Mouse (Mus musculus) monocyte, adult 2 months (primary cell): ENCODE results near the gene Sept1.
A peak's percentile ranks its signal among the peaks of the same experiment; 100 is the strongest.

Experiments
- DNase-seq, 2 experiments: peaks; one replicate each; pipeline ENCODE4 v3.0.0; 2022; ENCODE audit warnings: low spot score in 2 of 2, low read depth in 1 of 2

The Sept1 gene

DNA sequence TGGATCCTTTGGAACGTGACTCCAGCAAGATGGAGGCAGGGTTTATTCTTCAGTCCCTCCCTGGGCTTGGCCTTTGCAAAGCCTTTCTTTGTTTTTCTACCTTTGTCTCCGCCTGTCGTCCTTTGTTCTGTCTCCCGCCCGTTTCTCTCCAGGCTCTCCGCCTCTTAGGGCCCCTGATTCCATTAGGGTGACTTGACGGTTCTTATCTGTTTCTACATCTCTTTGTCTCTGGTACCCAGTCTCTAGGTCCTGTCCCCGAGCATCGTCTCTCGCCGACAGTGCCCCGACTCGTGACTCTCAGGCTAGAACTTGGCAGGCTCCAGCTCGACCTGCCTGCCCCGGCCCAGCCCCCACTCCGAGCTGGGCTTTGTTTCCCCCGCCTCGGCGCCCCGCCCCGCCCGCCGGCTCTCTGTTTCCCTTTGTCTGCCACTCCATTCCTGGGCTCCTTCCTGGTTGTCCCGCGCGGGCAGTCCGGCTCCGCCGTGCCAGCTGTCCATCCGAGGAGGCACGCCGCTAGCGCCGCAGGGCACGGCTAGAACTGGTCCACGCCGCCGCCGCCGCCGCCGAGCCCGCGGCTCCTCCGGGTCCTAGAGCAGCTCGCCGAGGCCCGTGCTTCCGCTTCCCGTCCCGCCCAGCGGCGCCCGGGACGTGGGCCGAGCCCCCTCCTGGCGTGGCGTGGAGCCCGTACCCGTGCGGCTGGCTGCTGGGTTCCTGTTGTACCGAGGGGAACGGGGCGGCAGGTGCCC is at the start of gene Sept1, which contains the start of gene Zfp553:
TSS of gene Sept1 (minus strand) at position 509 of the 746 bp plus-strand sequence.
TSS of gene Zfp553 (plus strand) at position 440 of the 746 bp plus-strand sequence.
- DNase-seq, result peak; percentile 33 to 62

DNA sequence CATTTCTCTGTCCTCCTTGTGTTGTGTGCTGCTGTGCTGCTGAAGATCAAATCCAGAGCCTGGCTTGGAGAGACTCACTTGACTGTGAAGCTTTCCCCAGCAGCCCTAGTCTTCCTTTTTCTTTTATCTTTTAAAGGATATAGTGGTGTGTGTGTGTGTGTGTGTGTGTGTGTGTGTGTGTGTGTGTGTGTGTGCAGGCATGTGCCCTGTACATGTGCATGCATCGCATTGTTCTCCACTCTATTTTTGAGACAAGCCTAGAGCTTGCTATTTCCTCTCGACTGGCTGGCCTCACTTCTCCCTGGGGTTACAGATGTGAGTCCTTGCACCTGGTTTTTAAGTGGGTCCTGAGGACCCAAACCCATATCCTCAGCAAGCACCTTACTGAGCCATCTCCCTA is 49.3 kb upstream of the Sept1 start:
- DNase-seq, result no peak

DNA sequence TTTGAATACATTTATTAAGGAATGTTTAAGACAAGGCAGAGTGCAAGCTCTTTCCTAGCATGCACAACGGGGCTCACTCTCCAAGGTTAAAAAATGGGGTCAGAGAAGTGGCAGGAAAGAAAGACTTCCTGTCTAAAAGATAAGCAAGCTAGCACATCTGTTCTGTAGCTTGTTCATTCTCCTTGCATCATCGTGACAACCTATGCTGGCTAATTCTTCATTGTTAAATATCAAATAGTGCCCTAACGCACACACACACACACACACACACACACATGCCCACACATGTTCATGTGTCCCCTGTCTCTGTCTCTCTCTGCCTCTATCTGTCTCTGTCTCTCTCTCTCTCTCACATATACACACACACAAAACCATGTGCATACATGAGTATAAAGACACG is 48.2 kb upstream of the Sept1 start:
- DNase-seq, result no peak

DNA sequence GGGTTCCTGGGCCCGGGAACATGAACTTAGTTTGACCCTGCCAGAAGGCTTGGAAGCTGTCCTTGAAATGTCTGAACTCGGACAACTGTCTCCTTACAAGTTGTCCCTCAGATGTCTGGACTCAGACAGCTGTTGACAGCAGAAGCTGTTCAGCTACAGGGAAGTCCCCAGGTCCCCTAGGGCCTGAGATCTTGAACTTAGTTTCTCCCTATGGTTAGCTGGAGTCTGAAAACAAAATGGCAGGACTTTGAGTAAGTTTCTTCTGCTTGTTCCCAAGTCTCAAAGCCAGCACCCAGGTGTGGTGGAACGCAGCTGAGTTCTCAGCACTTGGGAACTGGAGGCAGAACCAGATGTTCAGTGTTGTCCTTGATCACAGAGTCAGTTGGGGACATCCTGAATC is 47.2 kb upstream of the Sept1 start:
- no peak for DNase-seq

DNA sequence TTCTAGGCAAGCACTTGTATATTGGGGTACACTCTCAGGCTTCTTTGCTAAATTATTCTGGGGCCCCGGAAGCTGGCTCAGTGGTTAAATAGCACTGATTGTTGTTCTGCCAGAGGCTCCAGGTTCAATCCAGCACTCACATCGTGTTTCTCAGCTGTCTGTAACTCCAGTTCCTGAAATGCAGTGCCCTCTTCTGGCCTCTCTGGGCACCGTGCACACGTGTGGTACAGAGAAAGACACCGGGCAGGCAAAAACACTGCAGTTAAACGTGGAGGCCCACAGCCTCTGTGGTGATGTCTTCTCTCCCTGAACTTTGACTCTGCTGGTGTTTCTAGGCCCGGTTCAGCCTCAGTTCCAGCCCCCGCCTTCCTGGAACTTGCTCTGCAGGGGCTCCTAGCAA is 45.4 kb upstream of the Sept1 start:
- DNase-seq, result no peak

DNA sequence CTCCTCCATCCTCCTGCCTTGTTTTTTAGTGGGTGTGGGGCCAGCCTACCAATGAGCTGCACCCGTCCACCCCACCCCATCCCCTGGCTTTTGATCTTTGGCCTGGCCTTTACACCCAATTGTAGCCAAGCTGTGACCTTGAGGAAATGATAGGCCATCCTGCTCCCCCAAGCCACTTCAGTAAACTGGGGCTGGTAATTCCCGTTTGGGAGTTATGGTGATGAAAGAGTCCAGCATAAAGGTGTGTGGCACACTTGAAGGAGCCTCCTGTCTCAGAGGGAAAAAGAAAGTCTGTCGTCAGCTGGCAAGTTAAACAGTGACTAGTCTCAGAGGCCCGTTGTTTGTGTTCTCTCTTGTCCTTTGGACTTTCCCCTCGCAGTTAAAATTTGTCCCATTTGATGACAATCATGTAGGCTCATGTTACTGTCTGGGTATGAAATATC is 43.6 kb upstream of the Sept1 start:
- DNase-seq, result no peak

DNA sequence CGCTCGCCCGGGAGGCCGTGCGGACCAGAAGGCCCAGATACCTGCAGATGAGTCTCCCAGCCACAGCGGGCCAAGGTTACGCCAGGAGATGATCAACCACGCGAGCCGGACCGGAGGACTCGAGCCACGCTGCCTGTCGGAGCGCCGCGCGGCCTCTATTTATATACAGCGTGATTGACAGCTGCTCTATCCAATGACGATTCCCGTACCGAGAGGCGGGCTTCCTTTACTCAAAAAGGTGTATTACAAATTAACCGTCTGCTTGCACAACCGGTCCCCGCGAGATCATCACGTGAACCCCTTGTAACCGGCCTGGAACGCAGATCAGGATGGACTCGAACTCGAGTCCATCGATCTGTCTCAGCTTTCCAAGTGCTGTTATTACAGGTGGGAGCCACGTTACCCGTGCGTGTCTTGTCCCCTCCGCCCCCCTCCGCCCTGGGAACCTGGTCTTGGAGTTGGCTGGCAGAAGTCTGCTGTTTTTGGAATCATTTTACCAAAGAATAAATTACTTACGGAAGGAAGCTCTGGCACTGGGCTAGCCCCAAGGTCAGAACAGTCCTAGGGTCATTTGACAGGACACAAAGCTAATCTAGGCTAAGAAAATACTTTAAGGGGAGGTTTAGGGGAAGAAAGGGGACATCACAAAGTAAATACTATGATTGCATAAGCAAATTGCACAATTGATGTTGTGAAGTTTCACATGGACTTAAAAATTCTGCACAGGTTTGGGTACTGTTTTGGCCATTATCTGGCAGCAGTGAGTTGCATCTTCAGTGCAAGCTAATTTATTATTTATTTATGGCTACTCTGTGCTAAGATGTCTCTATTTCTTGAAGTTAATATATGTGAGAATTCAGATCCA is 41.2 kb upstream of the Sept1 start, which contains the start of gene Sephs2:
TSS of gene Sephs2 (minus strand) at position 131 of the 865 bp plus-strand sequence.
- DNase-seq, result peak; percentile 76 to 88

DNA sequence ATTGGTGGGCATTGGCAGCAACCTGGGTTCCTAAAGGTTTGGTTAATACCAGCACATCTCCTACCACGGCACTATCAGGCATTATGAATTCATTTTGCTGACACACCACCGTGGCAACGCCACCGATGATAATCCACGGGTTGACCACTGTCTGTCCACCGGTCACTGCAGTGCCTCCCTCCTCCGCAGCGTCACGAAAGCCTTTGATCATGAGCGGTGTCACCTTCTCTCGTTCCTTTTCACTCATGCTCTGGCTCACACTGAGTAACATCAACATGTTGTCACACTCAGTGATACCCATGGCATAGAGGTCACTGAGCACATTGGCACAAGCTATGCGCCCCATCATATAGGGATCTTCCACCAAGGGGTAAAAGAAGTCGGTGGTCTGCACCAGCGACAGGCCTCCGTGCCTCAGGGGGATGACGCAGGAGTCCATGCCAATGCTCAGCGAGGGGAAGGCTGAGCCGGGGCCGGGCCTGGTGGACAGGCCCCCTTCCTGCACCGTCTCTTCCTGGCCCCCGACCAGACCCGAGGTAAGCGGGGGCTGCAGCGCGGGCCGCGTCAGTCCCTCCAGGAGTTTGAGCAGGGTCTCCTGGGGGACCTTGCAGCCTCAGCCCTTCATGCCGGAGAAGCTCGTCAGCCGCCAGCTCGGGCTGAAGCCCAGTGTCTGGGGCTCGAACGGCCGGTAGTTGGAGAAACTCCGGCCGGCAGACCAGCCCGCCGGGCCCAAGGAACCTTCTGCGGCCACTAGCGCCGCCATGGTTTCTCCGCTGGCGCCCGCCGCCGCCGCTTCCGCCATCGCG is 40.4 kb upstream of the Sept1 start:
- DNase-seq, result no peak

DNA sequence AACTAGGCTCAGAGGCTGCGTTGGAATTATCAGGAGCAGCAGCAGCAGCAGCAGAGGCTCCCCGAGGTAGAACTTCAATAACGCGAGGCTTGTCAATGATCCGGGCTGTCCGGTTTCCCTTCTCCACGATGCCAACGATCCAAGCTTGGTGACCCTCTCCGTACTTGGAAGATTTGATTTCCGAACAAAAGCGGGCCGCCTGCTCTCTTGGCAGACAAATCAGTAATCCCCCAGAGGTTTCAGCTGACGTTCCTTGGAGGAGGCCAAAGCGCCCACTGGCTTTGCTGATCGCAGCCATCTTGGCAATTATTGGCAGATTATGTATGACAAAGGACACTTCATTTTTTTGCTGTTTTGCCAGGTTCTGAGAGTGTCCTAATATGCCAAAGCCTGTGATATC is 39.6 kb upstream of the Sept1 start:
- DNase-seq, result no peak

DNA sequence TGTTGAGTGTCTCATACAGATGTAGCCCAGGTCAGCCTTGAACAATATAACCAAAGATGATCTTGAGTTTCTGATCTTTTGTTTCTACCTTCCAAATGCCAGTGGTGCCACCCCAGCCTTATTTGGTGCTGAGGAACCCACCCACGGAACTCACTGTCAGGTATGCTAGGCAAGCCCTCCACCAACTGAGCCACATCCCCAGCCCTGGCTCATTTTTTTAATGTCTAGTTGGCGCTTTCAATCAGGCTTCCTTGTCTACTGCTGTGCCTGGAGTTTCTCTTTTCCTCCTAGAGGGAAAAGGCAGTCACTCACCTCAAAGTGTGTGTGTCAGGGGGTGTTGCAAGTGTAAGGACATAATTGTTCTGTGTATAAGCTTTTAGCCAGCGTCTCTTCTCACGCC is 38.2 kb upstream of the Sept1 start:
- no peak for DNase-seq

DNA sequence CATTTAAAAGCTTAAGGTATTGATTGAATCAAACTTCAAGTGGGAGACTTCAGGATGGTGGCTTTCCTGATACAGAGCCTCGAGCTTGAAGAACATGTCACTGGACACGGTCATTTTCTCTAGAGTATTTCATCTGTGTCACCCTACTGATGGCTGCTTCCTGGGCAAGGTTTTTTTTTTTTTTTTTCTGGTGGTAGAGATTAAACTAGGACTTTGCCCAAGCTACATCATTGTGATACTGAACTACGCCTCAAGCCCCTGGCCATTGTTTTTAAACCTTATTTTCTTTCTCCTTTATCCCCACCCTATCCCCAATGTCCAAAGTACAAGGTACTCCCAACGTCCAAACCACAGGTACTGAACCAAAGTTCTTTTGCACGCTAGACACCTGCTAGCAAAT is 37.7 kb upstream of the Sept1 start:
- DNase-seq, result no peak

DNA sequence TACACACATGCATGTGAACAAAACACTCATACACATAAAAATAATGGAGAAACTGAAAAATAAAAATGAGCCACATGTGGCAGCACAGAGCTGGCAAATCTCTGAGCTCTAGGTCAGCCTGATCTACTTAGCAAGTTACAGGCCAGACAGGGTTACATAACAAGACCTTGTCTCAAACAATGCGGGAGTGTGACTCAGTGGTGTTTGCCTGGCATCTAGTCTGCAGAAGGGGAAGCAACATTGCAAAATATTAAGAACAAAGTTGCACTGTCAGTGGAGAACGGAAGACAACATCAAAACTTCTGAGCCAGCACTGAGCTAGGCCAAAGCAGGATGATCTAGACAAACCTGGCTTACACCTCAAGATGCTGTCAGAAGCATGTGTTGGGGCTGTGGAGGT is 37.3 kb upstream of the Sept1 start:
- peak in 1 of 2 experiments; percentile 27 for DNase-seq

DNA sequence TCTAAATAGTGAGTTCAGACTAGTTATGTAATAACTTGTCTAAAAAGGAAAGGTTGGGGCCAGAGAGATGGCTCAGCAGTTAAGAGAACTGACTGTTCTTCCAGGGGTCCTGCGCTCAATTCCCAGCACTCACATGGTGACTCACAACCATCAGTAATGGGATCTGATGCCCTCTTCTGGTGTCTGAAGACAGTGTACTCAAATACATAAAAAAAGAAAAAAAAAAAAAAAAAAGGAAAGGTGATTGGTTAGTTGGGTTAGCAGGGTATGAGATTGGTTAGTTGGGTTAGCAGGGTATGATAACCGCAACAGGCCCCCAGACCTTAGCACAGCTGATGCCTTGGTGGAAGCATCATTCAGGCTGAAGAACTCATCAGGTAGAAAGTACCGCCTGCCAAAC is 30.6 kb upstream of the Sept1 start:
- no peak for DNase-seq

DNA sequence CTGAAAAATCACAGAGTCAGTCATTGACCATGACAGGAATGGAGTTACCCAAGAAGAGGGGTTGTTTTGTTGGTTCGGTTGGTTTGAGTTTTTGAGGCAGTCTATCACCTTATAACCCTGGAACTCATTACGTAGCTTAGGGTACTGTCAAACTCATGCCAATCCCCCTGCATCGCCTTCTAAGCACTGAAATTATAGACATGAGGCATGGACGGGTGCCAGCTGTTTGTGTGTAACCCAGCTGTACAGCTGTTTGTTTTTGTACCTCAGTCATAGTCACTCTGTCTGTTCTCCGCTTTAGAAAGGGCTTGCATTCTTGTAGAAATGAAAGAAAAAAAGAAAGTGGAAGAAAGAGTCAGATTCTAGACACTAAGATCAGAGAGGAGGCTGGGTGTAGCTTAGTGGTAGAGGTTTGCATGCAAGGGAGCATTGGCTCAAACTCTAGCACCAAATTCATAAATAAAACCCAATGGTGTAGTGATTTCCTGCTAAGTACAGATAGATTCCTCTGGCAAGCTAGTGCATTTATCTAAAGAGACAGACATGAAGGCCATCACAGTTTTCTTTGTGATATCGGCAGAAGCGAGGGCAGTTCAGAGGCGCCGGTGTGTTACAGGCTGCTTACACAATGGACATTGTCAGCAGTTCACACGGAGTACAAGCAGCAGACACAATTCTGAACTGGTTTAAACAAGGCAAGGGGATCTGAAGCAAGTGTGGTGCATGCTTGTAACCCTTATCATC is 29.5 kb upstream of the Sept1 start:
- no peak for DNase-seq

DNA sequence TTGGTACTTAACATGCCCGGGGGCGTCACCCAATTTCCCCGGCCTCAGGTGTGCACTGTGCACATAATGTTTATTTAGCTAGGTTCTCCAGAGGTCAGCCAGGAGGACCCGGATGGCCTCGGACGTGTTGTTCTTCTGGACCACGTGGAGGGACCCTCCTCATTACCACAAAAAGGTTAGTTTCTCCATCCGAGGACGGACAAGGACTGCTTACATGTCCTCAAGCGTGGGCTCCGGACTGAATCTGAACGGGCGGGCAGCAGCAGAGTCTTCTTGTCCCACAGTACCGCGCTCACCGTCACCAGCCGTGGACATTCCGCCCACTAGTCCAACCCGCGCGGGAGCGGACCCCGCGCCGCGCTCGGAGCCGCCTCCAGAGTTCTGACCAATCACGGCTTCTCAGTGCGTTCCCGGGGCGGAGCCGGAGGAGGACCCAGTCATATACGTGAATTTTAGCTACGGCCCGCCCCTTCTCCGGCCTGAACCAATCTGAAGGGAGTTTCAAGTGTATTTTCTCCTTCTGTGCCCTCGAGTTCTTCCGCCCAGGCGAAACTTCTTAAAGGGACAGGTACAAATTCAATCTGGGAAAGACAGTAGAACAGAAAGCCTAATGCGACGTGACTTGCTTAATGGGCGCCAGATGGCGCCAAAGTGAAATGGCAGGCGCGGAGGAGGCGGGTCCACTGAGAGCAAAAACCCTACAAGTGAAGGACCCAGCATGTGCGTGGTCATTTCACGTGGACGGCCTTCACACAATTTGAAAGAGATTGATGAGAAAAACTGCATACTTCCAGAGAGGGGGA is 27.6 kb upstream of the Sept1 start, which contains the start of gene Dctpp1:
TSS of gene Dctpp1 (minus strand) at position 401 of the 803 bp plus-strand sequence.
- peak; percentile 89 to 94 for DNase-seq

DNA sequence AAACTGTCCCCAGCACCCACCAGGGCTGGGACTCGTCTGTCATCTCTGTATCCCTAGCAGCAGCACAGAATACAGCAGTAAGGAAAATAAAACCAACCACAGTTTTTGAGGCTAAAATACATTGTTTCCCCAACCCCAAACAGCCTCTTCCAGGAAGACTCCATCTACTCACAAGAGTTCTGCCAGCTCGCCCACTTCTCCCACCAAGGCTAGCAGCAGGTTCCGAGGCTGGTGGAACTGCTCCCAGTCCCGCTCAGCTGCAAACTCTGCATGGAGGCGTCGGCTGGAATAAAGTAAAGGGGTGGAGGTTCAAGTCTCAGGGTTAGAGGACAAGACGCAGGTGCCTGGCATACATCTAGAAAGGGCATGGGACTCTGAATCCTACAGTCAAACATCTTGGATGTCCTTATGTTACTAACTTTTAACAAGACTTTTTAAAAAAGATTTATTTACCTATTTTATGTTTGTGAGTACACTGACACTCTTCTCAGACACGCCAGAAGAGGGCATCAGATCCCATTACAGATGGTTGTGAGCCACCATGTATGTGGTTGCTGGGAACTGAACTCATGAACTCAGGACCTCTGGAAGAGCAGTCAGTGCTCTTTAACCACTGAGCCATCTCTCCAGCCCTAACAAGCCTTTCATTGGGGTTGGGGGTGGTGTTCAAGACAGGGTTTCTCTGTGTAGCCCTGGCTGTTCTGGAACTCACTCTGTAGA is 26.4 kb upstream of the Sept1 start:
- no peak for DNase-seq

DNA sequence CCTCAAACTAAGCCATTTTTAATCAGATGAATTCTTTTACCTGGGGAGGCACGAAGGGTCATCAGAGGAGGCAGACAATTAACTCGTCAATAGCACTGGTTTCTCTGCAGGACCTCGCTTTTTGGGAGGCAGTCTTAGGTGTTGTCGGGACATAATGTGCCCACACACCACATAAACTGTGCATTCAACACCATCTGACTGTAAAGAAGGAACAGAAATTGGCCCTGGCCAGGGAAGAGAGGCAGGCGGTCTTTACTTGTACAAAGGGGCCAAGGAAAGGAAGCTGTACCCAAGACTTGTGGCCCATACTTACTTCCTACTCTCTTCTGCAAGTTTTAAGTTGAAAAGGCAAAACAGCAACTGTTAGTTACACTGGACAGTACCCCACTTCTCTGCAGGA is 23.6 kb upstream of the Sept1 start:
- DNase-seq, result no peak

DNA sequence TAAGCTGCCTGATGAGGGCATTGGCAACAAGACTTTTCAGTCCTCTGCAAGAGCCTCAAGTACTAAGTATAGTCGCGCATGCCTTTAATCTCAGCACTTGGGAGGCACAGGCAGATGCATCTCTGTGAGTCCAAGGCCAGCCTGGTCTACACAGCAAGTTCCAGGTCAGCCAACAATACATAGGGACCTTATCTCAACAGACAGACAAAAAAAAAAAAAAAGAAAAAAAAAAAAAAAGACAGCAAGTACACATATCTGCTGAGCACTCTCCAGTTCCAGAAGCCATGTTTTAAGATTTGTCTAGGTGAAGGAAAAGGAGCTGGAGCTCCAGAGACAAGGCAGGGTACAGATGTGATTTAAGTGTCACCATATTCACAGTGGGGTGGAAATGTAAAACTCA is 23.0 kb upstream of the Sept1 start:
- DNase-seq, result no peak

DNA sequence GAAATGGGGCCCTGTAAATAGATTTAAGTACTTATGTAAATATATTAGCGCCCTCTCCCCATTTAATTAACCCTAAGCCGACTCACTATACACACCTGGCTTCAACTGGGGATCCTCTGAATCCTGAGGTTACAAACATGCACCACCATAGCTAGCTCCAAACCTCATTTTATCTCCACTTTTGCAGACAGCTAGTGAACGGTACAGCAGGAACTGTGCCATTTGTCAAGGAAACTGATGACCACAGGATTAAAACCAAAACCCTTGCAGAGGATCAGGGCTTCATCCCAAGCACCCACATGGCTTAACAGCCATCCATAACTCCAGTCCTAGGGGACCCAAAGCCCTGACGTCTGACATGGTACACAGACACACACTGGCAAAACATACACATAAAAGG is 22.1 kb upstream of the Sept1 start:
- DNase-seq, result no peak
